Mouse (Mus musculus): ENCODE data around the gene Lrrc75a. TPM values are rescaled to one million over a fixed set of nuclear protein-coding genes. Genes with fewer than 3 reads are reported as not detected.

Lrrc75a gene
- total and polyA plus RNA-seq, 3 experiments, result 7.0 to 8.9 TPM; not detected in 1

DNA sequence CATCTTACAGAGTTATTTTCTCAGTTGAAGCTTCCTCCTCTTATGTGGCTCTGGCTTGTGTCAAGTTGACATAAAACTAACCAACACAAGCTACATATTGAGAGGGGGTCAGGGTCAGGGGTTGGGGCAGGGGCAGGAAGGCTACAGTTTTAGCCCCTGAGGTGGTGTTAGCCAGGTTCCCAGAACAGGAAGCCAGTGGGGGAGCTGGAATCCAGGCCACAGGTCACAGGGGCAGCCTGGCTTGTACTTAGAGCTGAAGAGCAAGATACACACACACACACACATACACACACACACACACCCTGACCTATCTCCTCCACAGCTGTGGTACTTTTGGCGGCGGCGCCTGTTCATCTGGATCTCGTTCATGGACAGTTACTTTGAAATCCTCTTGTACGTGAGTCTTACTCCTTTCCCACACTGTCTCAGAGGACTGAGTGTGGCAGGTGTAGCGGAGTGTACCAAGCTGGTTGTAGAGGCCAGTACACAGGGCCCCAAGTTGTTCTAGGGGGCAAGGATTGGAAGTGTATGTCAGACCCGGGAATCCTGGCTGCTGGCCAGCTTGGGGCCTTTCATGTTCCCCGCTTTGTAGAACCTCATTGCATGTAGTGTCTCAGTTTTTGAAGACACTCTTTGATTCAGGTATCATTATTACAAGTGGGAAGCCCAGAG is 56.3 kb downstream of the Lrrc75a start:
- Histone ChIP-seq H3K4me1 (ENCODE audit: control insufficient read depth in 1 of 2, insufficient read depth in 2 of 2, low read length in 2 of 2) (0 out of 4 replicates have a peak, but pooled peaks cover 0 to 7% of the 10 kb centered on the region in 2 experiments), H3K9me3 (replicated peaks; ENCODE audit: insufficient read depth, low read length) (no peaks in the 10 kb centered on the region), H3K36me3 (ENCODE audit: control insufficient read depth in 1 of 2, insufficient read depth in 2 of 2, low read length in 2 of 2) (peaks cover 0 to 2% of the 10 kb centered on the region in 2 experiments; a peak in 2 of 4 replicates), H3K79me2 (ENCODE audit: control insufficient read depth, insufficient read depth, low read length, poor library complexity) (no peaks in the 10 kb centered on the region), H3K27ac (ENCODE audit: control insufficient read depth, low read depth, low read length) (no peak overlapping the region), H3K9ac (ENCODE audit: control insufficient read depth, low read depth, low read length, poor library complexity, severe bottlenecking) (no peak overlapping the region), H3K27me3 (ENCODE audit: control insufficient read depth in 1 of 2, insufficient read depth in 2 of 2, low read length in 2 of 2) (no peaks in the 10 kb centered on the region), H3K4me3 (ENCODE audit: control insufficient read depth in 1 of 2, insufficient read depth in 1 of 2, low read depth in 2 of 2, low read length in 2 of 2) (no peak overlapping the region)
- DNase-seq (ENCODE audit: low read depth, low spot score), result no peak
- TF ChIP-seq JUND (IDR thresholded peaks at IDR 0.05; ENCODE audit: low read depth, low read length) (no peak), BHLHE40 (IDR thresholded peaks at IDR 0.05; ENCODE audit: borderline replicate concordance, low read depth, low read length) (no peak), E2F4 (IDR thresholded peaks at IDR 0.05; ENCODE audit: borderline replicate concordance, low read depth, low read length) (no peak), RAD21 (IDR thresholded peaks at IDR 0.05; ENCODE audit: low read depth, low read length) (no peak), SMC3 (IDR thresholded peaks at IDR 0.05; ENCODE audit: low read depth, low read length) (no peak), MYB (IDR thresholded peaks at IDR 0.05; ENCODE audit: low read depth, low read length) (no peak), ZNF384 (IDR thresholded peaks at IDR 0.05; ENCODE audit: low read depth, low read length) (no peak), MEF2A (IDR thresholded peaks at IDR 0.05; ENCODE audit: extremely low read depth, insufficient replicate concordance, low read depth, low read length, poor library complexity, severe bottlenecking) (no peak), ETS1 (IDR thresholded peaks at IDR 0.05; ENCODE audit: low read depth, low read length) (no peak), EP300 (IDR thresholded peaks at IDR 0.05; ENCODE audit: low read depth in 1 of 2, low read length in 2 of 2) (no peak), CHD2 (IDR thresholded peaks at IDR 0.05; ENCODE audit: low read length) (no peak), MXI1 (IDR thresholded peaks at IDR 0.05; ENCODE audit: low read depth, low read length) (no peak), CHD1 (IDR thresholded peaks at IDR 0.05; ENCODE audit: low read depth, low read length) (no peak)

GRCm38 (mm10) chr11:62591026-62591425 is 57.3 kb downstream of the Lrrc75a start:
- H3K4me3 ChIP-seq (ENCODE audit: control insufficient read depth in 1 of 2, insufficient read depth in 1 of 2, low read depth in 2 of 2, low read length in 2 of 2), result no peak overlapping the region
- H3K27ac ChIP-seq (ENCODE audit: control insufficient read depth, low read depth, low read length), result no peak overlapping the region
- H3K36me3 ChIP-seq (ENCODE audit: control insufficient read depth in 1 of 2, insufficient read depth in 2 of 2, low read length in 2 of 2), result peaks cover 0 to 2% of the 10 kb centered on the region in 2 experiments; a peak in 3 of 4 replicates
- no peaks in the 10 kb centered on the region for H3K27me3 ChIP-seq (ENCODE audit: control insufficient read depth in 1 of 2, insufficient read depth in 2 of 2, low read length in 2 of 2)
- H3K9ac ChIP-seq (ENCODE audit: control insufficient read depth, low read depth, low read length, poor library complexity, severe bottlenecking), result no peak overlapping the region
- no peak for DNase-seq (ENCODE audit: low read depth, low spot score)
- H3K79me2 ChIP-seq (ENCODE audit: control insufficient read depth, insufficient read depth, low read length, poor library complexity), result no peaks in the 10 kb centered on the region
- H3K9me3 ChIP-seq (replicated peaks; ENCODE audit: insufficient read depth, low read length), result no peaks in the 10 kb centered on the region
- H3K4me1 ChIP-seq (ENCODE audit: control insufficient read depth in 1 of 2, insufficient read depth in 2 of 2, low read length in 2 of 2), result 0 out of 4 replicates have a peak, but pooled peaks cover 0 to 7% of the 10 kb centered on the region in 2 experiments
- no peak for TF ChIP-seq CHD1 (IDR thresholded peaks at IDR 0.05; ENCODE audit: low read depth, low read length)
- no peak for TF ChIP-seq SIN3A (IDR thresholded peaks at IDR 0.05; ENCODE audit: low read length)
- TF ChIP-seq TBP (IDR thresholded peaks at IDR 0.05; ENCODE audit: low read depth, low read length), result no peak
- no peak for TF ChIP-seq MAFK (IDR thresholded peaks at IDR 0.05; ENCODE audit: borderline replicate concordance, low read depth, low read length)
- no peak for TF ChIP-seq ZKSCAN1 (IDR thresholded peaks at IDR 0.05; ENCODE audit: low read depth, low read length)
- no peak for TF ChIP-seq GABPA (IDR thresholded peaks at IDR 0.05; ENCODE audit: low read depth, low read length)
- TF ChIP-seq USF1 (IDR thresholded peaks at IDR 0.05; ENCODE audit: low read depth, low read length), result no peak
- TF ChIP-seq SMC3 (IDR thresholded peaks at IDR 0.05; ENCODE audit: low read depth, low read length), result no peak
- no peak for TF ChIP-seq UBTF (IDR thresholded peaks at IDR 0.05; ENCODE audit: borderline replicate concordance, insufficient read depth, low read depth, low read length)
- no peak for TF ChIP-seq ZNF384 (IDR thresholded peaks at IDR 0.05; ENCODE audit: low read depth, low read length)
- no peak for TF ChIP-seq NELFE (IDR thresholded peaks at IDR 0.05; ENCODE audit: low read depth, low read length)
- TF ChIP-seq E2F4 (IDR thresholded peaks at IDR 0.05; ENCODE audit: borderline replicate concordance, low read depth, low read length), result no peak
- no peak for TF ChIP-seq GATA1 (IDR thresholded peaks at IDR 0.05; ENCODE audit: low read depth, low read length)
- no peak for TF ChIP-seq POLR2AphosphoS2 (IDR thresholded peaks at IDR 0.05; ENCODE audit: low read length)
- TF ChIP-seq POLR2A (IDR thresholded peaks at IDR 0.05; ENCODE audit: control insufficient read depth in 1 of 2, insufficient read depth in 1 of 2, low read depth in 1 of 2, low read length in 2 of 2, poor library complexity in 1 of 2), result no peak
- TF ChIP-seq MAX (IDR thresholded peaks at IDR 0.05; ENCODE audit: low read length), result no peak
- TF ChIP-seq ZMIZ1 (IDR thresholded peaks at IDR 0.05; ENCODE audit: low read depth, low read length), result no peak
